Mouse (Mus musculus): Measurements from ENCODE around the gene Ephb4.
A peak's percentile ranks its signal among the peaks of the same experiment; 100 is the strongest.

GRCm38 (mm10) chr5:137381152-137381551 is 31.2 kb downstream of the Ephb4 start:
- TF ChIP-seq CTCF (IDR thresholded peaks at IDR 0.05; ENCODE audit: extremely low read depth, insufficient read depth, low read length) (peak; percentile 67), POLR2A (IDR thresholded peaks at IDR 0.05; ENCODE audit: extremely low read depth, insufficient read depth, low read length) (no peak)

Measured in cortical plate, adult 2 months (tissue).